Comparison of ENCODE assay signal across 8 mouse cellular contexts in genomic region chr10:23350011-23350911, GRCm38 (mm10). TPM values are rescaled to one million over a fixed set of nuclear protein-coding genes. Genes with fewer than 3 reads are reported as not detected.
A peak's percentile ranks its signal among the peaks of the same experiment; 100 is the strongest.
DNase-seq lines count a peak whose midpoint lies in the region; ATAC-seq and TF ChIP-seq lines count a peak whose summit lies in the region.

Gene Eya4 (minus strand): TSS chr10:23350786.

- no peaks in the 10 kb centered on the region for H3K4me1 ChIP-seq in heart, adult 2 months (ENCODE audit: control insufficient read depth, insufficient read depth, low read length)
- peaks cover 13% of the 10 kb centered on the region; the same call in 1 of the 2 replicates for H3K4me1 ChIP-seq in hindbrain, postnatal 0 days (ENCODE audit: insufficient read depth, low read length)
- no peaks in the 10 kb centered on the region; the same call in 1 of the 2 replicates for H3K4me1 ChIP-seq in liver, adult 2 months (ENCODE audit: control insufficient read depth, insufficient read depth, low read length)
- peaks cover 23% of the 10 kb centered on the region for H3K4me1 ChIP-seq in neural tube, embryonic 15.5 days

- H3K79me2 ChIP-seq in heart, adult 2 months (replicated peaks; ENCODE audit: control insufficient read depth, insufficient read depth, low read length), result no peaks in the 10 kb centered on the region
- H3K79me2 ChIP-seq in liver, adult 2 months (ENCODE audit: control insufficient read depth, insufficient read depth, low read length), result no peaks in the 10 kb centered on the region

- peak; percentile 82 for ATAC-seq in hindbrain, postnatal 0 days
- peak; percentile 91 for ATAC-seq in neural tube, embryonic 15.5 days (ENCODE audit: low FRiP score)

- H3K36me3 ChIP-seq in heart, adult 2 months (ENCODE audit: control insufficient read depth, insufficient read depth, low read length), result no peaks in the 10 kb centered on the region
- H3K36me3 ChIP-seq in hindbrain, postnatal 0 days (ENCODE audit: insufficient read depth, low read length), result no peaks in the 10 kb centered on the region
- H3K36me3 ChIP-seq in liver, adult 2 months (ENCODE audit: control insufficient read depth, insufficient read depth, low read length), result no peaks in the 10 kb centered on the region
- no peaks in the 10 kb centered on the region for H3K36me3 ChIP-seq in neural tube, embryonic 15.5 days

- peaks cover 9% of the 10 kb centered on the region for H3K27me3 ChIP-seq in heart, adult 2 months (ENCODE audit: control insufficient read depth, insufficient read depth, low read length)
- H3K27me3 ChIP-seq in hindbrain, postnatal 0 days (ENCODE audit: insufficient read depth, low read length), result peaks cover 16% of the 10 kb centered on the region; the same call in 1 of the 2 replicates
- peaks cover 13% of the 10 kb centered on the region for H3K27me3 ChIP-seq in liver, adult 2 months (ENCODE audit: control insufficient read depth, insufficient read depth, low read length)
- peaks cover 25% of the 10 kb centered on the region for H3K27me3 ChIP-seq in neural tube, embryonic 15.5 days (replicated peaks)

- no peaks in the 10 kb centered on the region for H3K9me3 ChIP-seq in hindbrain, postnatal 0 days (ENCODE audit: low read length)
- H3K9me3 ChIP-seq in neural tube, embryonic 15.5 days (replicated peaks), result no peaks in the 10 kb centered on the region

- peak; percentile 21 to 45 for DNase-seq in heart, adult 2 months
- DNase-seq in heart, adult 11 months, result no peak
- DNase-seq in adrenal gland, postnatal 14 days, result peak; percentile 58
- peak; percentile 37 for DNase-seq in forelimb bud, embryonic 11.5 days (ENCODE audit: low read depth, low spot score)
- peak; percentile 56 for DNase-seq in hindbrain, postnatal 0 days (ENCODE audit: low spot score)
- no peak for DNase-seq in liver, adult 2 months (ENCODE audit: extremely low read depth, low read depth, low spot score)
- DNase-seq in c-Kit-positive CD71-positive TER-119-positive erythroid progenitor cells, embryonic 14.5 days (ENCODE audit: low spot score), result no peak

- H3K9ac ChIP-seq in heart, adult 2 months (ENCODE audit: low read depth, low read length), result peak within 1 kb of the TSS; percentile 29
- peak within 1 kb of the TSS; percentile 53 for H3K9ac ChIP-seq in hindbrain, postnatal 0 days (replicated peaks; ENCODE audit: low read length)
- H3K9ac ChIP-seq in liver, adult 2 months (ENCODE audit: low read depth, low read length), result no peak within 1 kb of the TSS; the same call in 1 of the 2 replicates
- peak within 1 kb of the TSS; percentile 50 for H3K9ac ChIP-seq in neural tube, embryonic 15.5 days (replicated peaks)

- H3K27ac ChIP-seq in heart, adult 2 months, result no peak within 1 kb of the TSS
- H3K27ac ChIP-seq in hindbrain, postnatal 0 days, result no peak within 1 kb of the TSS
- no peak within 1 kb of the TSS for H3K27ac ChIP-seq in liver, adult 2 months (replicated peaks; ENCODE audit: insufficient read depth, low read depth, low read length)
- H3K27ac ChIP-seq in neural tube, embryonic 15.5 days (replicated peaks), result no peak within 1 kb of the TSS

- no peak for TF ChIP-seq EP300 in heart, adult 2 months (IDR thresholded peaks at IDR 0.05; ENCODE audit: insufficient read depth, low read depth, low read length)

- no peak for TF ChIP-seq POLR2A in heart, adult 2 months (IDR thresholded peaks at IDR 0.05; ENCODE audit: insufficient read depth, low read depth, low read length)
- TF ChIP-seq POLR2A in liver, adult 2 months (IDR thresholded peaks at IDR 0.05; ENCODE audit: extremely low read depth, insufficient read depth, low read length), result no peak

- WGBS in heart, adult 2 months, result 5% methylated on average over 60 of the region's 79 CpGs
- 1% methylated on average over 66 of the region's 79 CpGs for WGBS in hindbrain, postnatal 0 days
- 4% methylated on average over 44 of the region's 79 CpGs for WGBS in liver, adult 2 months
- 2% methylated on average over 57 of the region's 79 CpGs for WGBS in neural tube, embryonic 15.5 days

- H3K4me3 ChIP-seq in heart, adult 2 months, result peak within 1 kb of the TSS; percentile 44
- peak within 1 kb of the TSS; percentile 67 for H3K4me3 ChIP-seq in hindbrain, postnatal 0 days (ENCODE audit: low read length)
- peak within 1 kb of the TSS; percentile 56; the same call in 1 of the 2 replicates for H3K4me3 ChIP-seq in liver, adult 2 months (ENCODE audit: insufficient read depth, low read depth, low read length)
- peak within 1 kb of the TSS; percentile 53 for H3K4me3 ChIP-seq in neural tube, embryonic 15.5 days (replicated peaks)

- H3K4me2 ChIP-seq in hindbrain, postnatal 0 days (ENCODE audit: low read depth, low read length), result peak within 1 kb of the TSS; percentile 96
- H3K4me2 ChIP-seq in neural tube, embryonic 15.5 days, result peak within 1 kb of the TSS; percentile 94

- intact Hi-C loops in heart, adult 2 months (cut with DNase I), result no loop called here

- TF ChIP-seq CTCF in heart, adult 2 months (IDR thresholded peaks at IDR 0.05), result no peak
- TF ChIP-seq CTCF in hindbrain, postnatal 0 days (IDR thresholded peaks at IDR 0.05; ENCODE audit: low read depth), result no peak
- TF ChIP-seq CTCF in liver, adult 2 months (IDR thresholded peaks at IDR 0.05; ENCODE audit: low read depth, low read length), result no peak

RNA-seq across cellular contexts. Expression of gene Eya4, which starts in this region (rescaled TPM):
- under 1 TPM; 0.16 to 0.23 TPM for total RNA-seq in heart, adult 2 months (2021)
- 0.23 and 0.79 TPM in 2 replicates for polyA plus RNA-seq in heart, adult 2 months (2012; rRNA removed)
- total RNA-seq in adrenal gland, postnatal 14 days (2021), result 1.1 and 1.4 TPM in 2 replicates
- 1.4 and 2.1 TPM in 2 replicates for total RNA-seq in hindbrain, postnatal 0 days (2014; rRNA removed)
- polyA plus RNA-seq in hindbrain, postnatal 0 days (2015; fragmentation: Nextera tagmentation; extraction: Ambion mirVana), result 0.60 and 0.92 TPM in 2 replicates
- total RNA-seq in liver, adult 2 months (2014; rRNA removed), result 0.28 and 0.40 TPM in 2 replicates
- 0.04 and 0.11 TPM in 2 replicates for polyA plus RNA-seq in liver, adult 2 months (2012; rRNA removed)
- polyA plus RNA-seq in neural tube, embryonic 15.5 days (2015; fragmentation: Nextera tagmentation; extraction: Ambion mirVana), result 0.77 and 2.0 TPM in 2 replicates

Comparison
In these comparisons a context has a peak if more than half of its experiments do, and no peak if none do; other contexts are left out.
1. Peak in DNase-seq, H3K4me3 ChIP-seq and H3K9ac ChIP-seq in heart, adult 2 months; RNA of the gene not detected or under 1 TPM.
2. DNase-seq: peak in adrenal gland, postnatal 14 days (single experiment), forelimb bud, embryonic 11.5 days (single experiment) and hindbrain, postnatal 0 days (single experiment); none in heart, adult 11 months (single experiment), liver, adult 2 months (single experiment) and c-Kit-positive CD71-positive TER-119-positive erythroid progenitor cells, embryonic 14.5 days (single experiment).
3. Peak in every context shown above with its lines, with median percentiles within 50 percentile points of each other: H3K4me3 ChIP-seq.